Mouse (Mus musculus): ENCODE results near the gene Gpha2. TPM values are rescaled to one million over a fixed set of nuclear protein-coding genes. Genes with fewer than 3 reads are reported as not detected.
A peak's percentile ranks its signal among the peaks of the same experiment; 100 is the strongest.

The Gpha2 gene
- polyA plus RNA-seq, 1 experiment: 0.21 TPM

DNA sequence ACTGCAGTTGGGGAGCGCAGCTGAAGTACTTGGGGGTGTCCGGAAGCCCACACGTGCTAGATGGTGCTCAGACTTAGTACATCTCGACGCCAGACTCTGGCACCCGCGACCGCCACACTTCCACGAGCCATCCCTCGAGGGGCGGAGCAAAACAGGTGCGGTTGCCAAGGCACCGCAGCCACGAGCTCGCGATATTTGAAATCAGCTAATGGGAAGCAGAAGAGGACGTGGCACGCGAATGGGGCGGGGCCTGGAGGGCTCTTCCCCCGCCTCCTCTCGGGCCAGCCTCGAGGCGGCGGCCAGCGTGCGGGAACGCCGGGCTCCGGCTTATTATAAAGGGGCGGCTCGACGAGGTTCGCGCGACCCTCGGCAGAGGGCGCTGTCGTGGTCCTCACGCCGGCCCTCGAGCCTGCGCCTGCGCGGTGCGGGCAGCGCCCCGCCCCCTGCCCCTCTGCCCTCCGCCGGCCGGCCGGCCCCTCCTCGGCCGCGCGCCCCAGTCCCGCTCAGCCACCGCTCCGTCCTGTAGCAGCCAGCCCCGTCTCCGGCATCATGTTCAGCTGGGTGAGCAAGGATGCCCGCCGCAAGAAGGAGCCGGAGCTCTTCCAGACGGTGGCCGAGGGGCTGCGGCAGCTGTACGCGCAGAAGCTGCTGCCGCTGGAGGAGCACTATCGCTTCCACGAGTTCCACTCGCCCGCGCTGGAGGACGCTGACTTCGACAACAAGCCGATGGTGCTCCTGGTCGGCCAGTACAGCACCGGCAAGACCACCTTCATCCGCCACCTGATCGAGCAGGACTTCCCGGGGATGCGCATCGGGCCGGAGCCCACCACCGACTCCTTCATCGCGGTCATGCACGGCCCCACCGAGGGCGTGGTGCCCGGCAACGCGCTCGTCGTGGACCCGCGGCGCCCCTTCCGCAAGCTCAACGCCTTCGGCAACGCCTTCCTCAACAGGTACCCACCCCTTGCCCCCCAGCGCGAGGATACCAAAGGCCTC is 50.5 kb downstream of the Gpha2 start, which contains the start of gene Ehd1:
Ehd1 (plus strand) TSS at position 300 of the 996 bp plus-strand sequence.
- H3K4me1 ChIP-seq (ENCODE audit: control insufficient read depth, insufficient read depth, low read length): peaks cover 9% of the 10 kb centered on the region; the same call in 1 of the 2 replicates
- 0 out of 2 replicates have a peak within 1 kb of the TSS, but pooled peaks have one; percentile 45 for H3K27ac ChIP-seq (ENCODE audit: insufficient read depth, low read length)
- peak; percentile 40 for TF ChIP-seq CTCF (IDR thresholded peaks at IDR 0.05; ENCODE audit: extremely low read depth, insufficient read depth, low read length)
- TF ChIP-seq POLR2A (IDR thresholded peaks at IDR 0.05; ENCODE audit: extremely low read depth, insufficient read depth, low read length): peak; percentile 50; the same call in 1 of the 2 replicates
- H3K4me3 ChIP-seq (ENCODE audit: insufficient read depth, low read length): peak within 1 kb of the TSS; percentile 83

Other genes with a start within 250 kb of the Gpha2 start
- not detected in 2 replicates for gene Slc22a20, start 240.2 kb upstream of the Gpha2 start, polyA plus RNA-seq (2012; rRNA removed)
- gene Capn1, start 210.5 kb upstream of the Gpha2 start, polyA plus RNA-seq (2012; rRNA removed): 18.5 and 20.1 TPM in 2 replicates
- 25.4 and 27.5 TPM in 2 replicates for gene Syvn1, start 179.8 kb upstream of the Gpha2 start, polyA plus RNA-seq (2012; rRNA removed)
- gene Mrpl49, start 168.6 kb upstream of the Gpha2 start, polyA plus RNA-seq (2012; rRNA removed): 41.4 and 44.4 TPM in 2 replicates
- 920 and 922 TPM in 2 replicates for gene Fau, start 168.5 kb upstream of the Gpha2 start, polyA plus RNA-seq (2012; rRNA removed)
- gene Znhit2, start 165.2 kb upstream of the Gpha2 start, polyA plus RNA-seq (2012; rRNA removed): 58.0 and 58.9 TPM in 2 replicates
- 59.3 and 60.1 TPM in 2 replicates for gene Tm7sf2, start 158.0 kb upstream of the Gpha2 start, polyA plus RNA-seq (2012; rRNA removed)
- gene Vps51, start 149.1 kb upstream of the Gpha2 start, polyA plus RNA-seq (2012; rRNA removed): 97.2 and 98.2 TPM in 2 replicates
- gene Tmem262, start 146.3 kb upstream of the Gpha2 start, polyA plus RNA-seq (2012; rRNA removed): not detected in 2 replicates
- 0.67 and 0.83 TPM in 2 replicates for gene Gm28374, start 144.1 kb upstream of the Gpha2 start, polyA plus RNA-seq (2012; rRNA removed)
- gene Zfpl1, start 141.4 kb upstream of the Gpha2 start, polyA plus RNA-seq (2012; rRNA removed): 81.1 and 83.9 TPM in 2 replicates
- 0.15 and 0.44 TPM in 2 replicates for gene Cdca5, start 141.4 kb upstream of the Gpha2 start, polyA plus RNA-seq (2012; rRNA removed)
- not detected in 2 replicates for gene AC131692.1, start 132.0 kb upstream of the Gpha2 start, polyA plus RNA-seq (2012; rRNA removed)
- gene Naaladl1, start 120.6 kb upstream of the Gpha2 start, polyA plus RNA-seq (2012; rRNA removed): 0.13 and 0.21 TPM in 2 replicates
- 31.8 and 35.1 TPM in 2 replicates for gene Sac3d1, start 107.7 kb upstream of the Gpha2 start, polyA plus RNA-seq (2012; rRNA removed)
- 63.8 and 68.9 TPM in 2 replicates for gene Snx15, start 98.1 kb upstream of the Gpha2 start, polyA plus RNA-seq (2012; rRNA removed)
- gene Batf2, start 85.4 kb upstream of the Gpha2 start, polyA plus RNA-seq (2012; rRNA removed): 0.50 and 0.57 TPM in 2 replicates
- gene Arl2, start 84.8 kb upstream of the Gpha2 start, polyA plus RNA-seq (2012; rRNA removed): 123 and 135 TPM in 2 replicates
- 0.09 and 0.23 TPM in 2 replicates for gene Majin, start 42.0 kb upstream of the Gpha2 start, polyA plus RNA-seq (2012; rRNA removed)
- gene Ppp2r5b, start 9.5 kb downstream of the Gpha2 start, polyA plus RNA-seq (2012; rRNA removed): 154 and 160 TPM in 2 replicates
- gene Atg2a, start 15.3 kb downstream of the Gpha2 start, polyA plus RNA-seq (2012; rRNA removed): 28.9 and 31.0 TPM in 2 replicates
- gene Ehd1, start 50.3 kb downstream of the Gpha2 start, polyA plus RNA-seq (2012; rRNA removed): 48.2 and 49.2 TPM in 2 replicates
- gene Cdc42bpg, start 80.1 kb downstream of the Gpha2 start, polyA plus RNA-seq (2012; rRNA removed): 2.1 and 2.4 TPM in 2 replicates
- 75.2 and 76.5 TPM in 2 replicates for gene Men1, start 108.6 kb downstream of the Gpha2 start, polyA plus RNA-seq (2012; rRNA removed)
- 237 and 248 TPM in 2 replicates for gene Map4k2, start 114.8 kb downstream of the Gpha2 start, polyA plus RNA-seq (2012; rRNA removed)
- 145 and 149 TPM in 2 replicates for gene Sf1, start 137.3 kb downstream of the Gpha2 start, polyA plus RNA-seq (2012; rRNA removed)
- gene Pygm, start 158.0 kb downstream of the Gpha2 start, polyA plus RNA-seq (2012; rRNA removed): 40.9 and 46.2 TPM in 2 replicates
- 52.5 and 78.6 TPM in 2 replicates for gene Rasgrp2, start 173.0 kb downstream of the Gpha2 start, polyA plus RNA-seq (2012; rRNA removed)
- 279 and 288 TPM in 2 replicates for gene Nrxn2, start 192.4 kb downstream of the Gpha2 start, polyA plus RNA-seq (2012; rRNA removed)